Mouse (Mus musculus): ENCODE data around the gene Fbn1.

Fbn1 gene

DNA sequence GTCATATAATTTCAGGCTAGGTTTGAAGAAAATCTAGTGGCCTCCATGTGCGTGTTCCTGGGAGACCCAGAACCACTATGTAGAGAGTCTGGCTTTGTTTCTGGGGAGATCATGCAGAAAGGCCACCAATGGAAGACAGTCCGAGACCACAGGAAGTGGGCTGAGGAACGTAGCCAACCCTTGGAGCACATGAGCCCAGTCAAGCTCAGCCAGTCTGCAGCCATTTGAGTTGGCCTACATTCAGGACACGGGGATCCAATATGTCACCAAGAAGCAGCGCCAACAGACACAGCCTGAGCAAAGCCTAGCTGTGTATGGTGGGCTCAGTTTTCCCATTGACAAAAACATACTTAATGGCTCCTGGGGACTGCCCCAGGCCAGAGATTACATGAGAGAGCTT is 11.1 kb downstream of the Fbn1 start:
- no peak for DNase-seq

DNA sequence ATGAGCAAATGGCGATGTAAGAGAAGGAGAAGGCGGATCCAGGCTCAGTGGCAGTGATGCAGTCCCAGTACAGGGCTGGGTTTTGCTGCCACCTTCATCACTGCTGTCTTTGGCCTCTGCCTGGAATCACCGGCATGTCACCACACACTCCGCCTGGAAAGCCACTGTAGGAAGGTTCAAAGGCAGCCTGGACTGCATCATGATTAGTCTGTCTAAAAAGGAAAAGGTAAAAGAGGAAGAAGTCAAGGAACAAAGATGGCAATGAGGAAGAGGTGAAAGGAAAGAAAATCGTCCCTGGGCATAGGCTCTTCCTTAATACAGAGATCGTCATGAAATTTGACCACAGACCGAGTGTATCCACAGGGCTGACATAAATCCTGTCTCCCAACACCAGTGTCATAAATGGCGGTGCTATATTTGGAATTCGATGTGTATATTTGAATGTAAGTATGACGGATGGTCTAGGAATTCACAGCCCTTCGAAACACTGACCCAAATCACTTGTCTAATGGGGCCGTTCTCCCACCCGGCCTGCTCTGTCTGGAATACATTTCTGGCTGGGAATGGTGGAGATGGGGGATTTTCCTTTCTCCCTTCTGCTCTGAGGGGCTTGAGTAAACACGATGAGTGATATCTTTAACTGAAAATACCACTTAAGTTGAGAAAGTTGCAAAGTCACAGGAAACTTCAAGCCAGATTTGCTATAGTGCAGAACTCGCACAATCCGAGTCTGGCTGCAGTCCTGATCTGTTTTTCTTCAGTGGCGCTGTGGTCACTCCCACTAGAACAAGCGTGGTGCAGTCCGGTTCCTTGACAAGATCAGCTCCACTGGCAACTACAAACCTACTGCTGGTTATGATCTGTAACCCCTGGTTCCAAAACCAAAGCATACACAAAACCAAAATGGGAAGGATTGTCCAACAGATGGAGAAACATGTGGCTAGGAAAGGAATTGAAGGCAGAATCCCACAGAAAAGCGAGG is 12.7 kb downstream of the Fbn1 start:
- no peak for DNase-seq

DNA sequence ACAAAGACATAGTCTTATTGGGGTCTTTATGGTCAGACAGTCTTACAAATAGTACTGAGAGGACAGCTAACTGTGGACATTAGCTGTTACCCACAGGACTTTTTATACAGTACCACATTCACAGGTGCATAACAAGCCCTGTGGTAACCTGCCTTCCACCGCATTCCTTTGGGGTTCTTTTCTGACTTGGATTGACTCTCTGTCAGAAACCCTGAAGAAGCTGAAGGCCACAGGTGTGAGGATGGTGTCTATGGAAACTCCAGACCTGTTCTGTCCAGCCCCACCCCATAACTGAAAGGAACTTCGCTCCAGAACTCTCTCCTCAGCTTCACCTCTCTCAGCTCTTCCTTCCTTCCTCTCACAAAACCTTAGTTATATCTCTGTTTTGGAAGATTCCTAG is 13.5 kb downstream of the Fbn1 start:
- DNase-seq, result no peak

DNA sequence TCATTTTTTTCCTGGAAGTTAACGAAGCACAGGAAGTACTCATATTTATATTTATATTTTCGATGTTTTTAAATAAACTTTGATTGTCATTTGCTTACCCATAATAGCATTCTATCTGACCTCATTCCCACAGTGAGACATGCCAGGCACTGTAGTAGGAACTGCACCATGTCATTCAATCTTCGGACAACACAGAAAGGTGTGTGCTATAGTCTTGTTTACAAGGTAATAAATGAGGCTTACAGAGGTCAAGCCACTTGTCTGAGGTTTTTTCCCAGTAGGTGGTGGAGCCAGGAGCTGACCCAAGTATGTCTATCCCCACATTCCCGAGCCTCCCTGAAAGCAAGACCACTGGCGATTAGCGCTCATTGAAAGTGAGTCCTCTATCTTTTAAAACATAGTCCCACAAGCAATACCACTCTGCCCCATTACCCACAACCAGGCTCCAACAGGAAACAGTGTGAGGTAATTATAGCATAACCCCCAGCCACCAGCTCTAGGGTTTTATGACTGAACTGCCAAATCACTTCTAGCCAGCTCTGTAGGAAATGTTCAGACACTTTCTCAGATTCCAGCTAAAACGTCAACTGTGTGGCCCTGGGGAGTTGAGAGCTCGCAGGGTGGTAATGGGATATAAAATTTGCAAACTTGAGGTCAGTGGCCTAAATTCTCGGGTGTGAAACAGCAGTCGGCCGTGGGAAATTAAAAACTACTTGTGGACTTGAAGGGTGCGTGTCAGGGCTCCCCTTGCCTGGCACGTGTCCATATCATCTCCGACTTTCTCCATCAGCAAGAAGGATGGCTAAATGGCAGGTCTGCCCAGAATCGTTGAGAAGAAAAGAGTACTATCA is 15.5 kb downstream of the Fbn1 start:
- DNase-seq, result no peak

DNA sequence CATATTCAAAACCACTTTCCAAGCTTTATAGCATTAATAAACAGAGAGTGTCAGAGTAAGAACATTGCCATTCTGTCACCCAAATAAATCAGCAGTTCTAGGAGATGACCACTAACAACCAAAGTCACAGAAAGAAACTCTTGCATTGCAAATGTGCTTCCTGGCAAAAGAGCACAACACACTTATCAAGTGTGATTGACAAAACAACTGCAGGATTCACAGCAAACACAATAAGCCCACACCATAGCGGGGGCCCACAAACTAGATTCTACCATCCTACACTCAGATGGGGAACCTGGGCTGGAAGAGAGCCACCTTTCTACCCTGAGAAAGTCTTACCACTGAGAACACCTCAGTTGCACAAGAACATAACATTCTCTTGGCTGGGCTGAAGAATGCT is 17.8 kb downstream of the Fbn1 start:
- no peak for DNase-seq

DNA sequence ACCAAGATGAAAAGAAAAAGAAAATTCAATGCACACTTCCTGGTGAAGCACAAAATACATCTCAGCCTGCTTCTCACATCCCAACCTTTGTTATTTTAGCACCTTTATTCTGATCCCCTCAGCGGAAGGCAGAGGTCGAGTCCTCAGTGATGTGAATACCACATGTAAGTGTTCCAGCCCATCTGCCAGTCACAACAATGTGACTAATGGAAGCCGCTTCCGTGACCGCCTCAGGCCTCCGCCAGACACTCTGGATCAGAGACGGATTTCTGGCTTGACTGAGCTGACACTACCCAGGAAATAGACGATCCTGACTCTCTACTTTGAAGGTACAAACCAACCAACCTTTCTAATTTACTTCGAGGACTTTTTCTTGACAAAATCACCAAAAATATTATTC is 22.9 kb downstream of the Fbn1 start:
- no peak for DNase-seq

DNA sequence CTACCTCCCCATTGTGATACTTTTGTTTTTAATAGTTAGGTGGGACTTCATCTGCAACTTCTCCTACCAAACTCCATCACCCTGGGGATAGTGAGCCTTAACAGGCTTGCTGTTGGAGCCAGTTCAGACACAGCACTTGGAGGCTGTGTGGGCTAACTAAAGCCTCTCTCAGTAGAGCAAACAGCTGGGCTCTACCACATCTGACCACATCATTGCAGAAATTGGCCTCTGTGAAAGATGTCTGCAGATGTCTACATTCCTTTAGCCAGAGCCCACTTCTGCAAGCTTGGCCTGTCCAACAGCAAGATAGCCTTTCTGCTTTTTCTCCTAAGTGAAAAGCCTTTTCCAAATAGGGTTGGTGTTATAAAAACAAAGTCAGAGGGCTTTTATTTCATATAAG is 23.6 kb downstream of the Fbn1 start:
- DNase-seq, result peak; percentile 11

DNA sequence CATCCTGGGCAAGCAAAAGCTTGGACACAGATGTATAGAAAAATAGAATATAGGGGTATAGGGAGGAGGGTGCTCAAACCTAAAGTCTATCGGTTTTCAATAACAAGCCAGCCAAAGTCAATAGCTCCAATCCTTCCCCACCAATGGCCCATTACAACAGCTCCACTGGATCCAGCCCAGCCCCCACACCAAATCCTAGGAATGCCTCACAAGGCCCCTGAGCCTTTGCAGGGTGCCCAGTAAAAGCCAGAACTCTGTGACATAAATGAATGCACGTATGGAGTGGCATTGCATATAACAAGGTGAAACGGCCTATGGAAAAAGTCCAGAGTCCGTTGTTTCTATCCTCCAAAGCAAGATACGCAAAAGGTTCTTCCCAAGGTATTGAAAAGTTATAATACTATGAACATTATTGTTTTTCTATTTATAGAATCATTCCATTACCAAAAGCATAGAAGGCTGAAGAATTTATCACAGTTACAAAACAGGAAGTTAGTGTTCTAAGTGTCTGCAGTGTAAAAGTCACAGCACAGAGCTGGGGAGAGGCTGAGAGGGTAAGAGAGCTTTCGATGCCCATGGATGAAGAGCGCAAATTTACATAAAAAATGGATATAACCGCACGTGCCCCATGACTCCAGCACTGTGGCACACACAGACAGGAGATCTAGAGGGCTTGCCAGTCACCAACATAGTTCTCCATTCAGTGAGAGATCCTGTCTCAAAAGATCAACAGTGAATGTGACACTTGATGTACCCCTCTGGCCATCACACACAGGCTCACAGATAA is 26.1 kb downstream of the Fbn1 start:
- DNase-seq, result no peak

DNA sequence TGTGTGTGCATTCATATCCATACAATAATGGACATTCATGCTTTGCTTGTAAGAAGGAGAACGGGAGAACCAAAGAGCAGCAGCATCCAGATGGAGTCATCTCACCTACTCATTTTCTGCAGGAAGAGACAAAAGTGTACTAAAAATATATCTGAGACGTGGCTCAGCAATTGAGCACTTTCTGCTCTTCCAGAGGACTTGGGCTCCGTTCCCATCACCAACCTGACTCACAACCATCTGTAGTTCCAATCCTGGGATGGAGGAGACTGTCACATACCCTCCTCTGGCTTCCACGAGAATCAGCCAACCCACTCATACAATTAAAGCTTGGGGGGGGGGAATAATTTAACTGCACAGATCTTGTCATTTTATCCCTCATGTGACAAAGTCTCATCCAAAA is 26.7 kb downstream of the Fbn1 start:
- no peak for DNase-seq

DNA sequence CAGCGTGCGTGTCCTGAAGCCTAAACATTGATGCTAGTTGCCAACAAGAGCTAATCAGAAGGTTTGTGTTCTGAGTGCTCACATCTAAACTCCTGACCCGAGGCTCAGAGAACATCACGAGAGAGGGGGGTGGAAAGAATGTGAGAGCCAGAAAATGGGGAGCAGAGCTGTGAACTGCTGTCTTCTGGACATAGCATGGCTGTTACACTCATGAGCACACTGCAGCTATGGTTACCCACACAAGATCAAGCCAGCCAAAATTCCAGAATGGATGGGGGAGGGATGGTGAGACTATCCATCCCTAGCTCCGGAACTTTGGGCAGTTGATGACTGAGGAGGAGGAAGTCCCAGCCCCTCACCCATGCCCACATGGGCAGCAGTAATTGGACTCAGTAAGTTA is 27.7 kb downstream of the Fbn1 start:
- no peak for DNase-seq

DNA sequence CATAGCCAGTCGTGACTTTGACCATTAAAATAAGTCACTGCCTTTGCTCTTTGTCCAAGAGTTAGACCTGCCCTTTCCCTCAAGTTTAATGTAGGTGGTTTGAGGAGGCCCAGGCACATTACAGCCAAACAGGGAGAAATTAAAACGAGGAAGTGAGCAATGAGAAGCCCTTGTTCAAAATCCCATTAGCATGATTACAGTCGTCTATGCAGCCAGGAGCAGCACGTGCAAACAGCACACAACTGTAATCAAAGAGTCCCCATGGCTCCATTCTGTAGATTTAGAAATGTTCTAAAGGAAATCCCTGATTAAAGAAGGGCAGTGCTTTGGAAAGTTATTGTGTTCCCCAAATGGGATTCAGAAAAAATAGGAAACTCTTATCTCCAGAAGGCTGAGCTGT is 29.1 kb downstream of the Fbn1 start:
- DNase-seq, result no peak

DNA sequence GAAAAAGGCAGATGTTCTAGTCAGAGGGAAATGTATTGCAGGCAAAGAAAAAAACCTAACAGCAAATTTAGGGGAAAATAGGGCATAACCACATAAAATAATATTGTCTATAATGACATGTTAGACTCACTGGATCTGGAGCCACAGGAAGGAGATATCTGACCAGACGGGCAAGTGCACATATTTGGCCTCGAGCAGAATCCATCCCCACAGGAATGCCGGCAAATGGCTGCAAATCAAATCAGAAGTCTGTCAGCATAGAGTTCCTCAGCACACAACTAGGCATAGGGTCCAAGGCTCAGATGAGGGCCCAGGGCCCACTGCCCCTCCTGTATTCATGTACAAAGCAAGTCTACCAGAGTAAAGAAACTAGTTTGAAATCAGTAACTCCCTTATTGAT is 30.4 kb downstream of the Fbn1 start:
- no peak for DNase-seq

DNA sequence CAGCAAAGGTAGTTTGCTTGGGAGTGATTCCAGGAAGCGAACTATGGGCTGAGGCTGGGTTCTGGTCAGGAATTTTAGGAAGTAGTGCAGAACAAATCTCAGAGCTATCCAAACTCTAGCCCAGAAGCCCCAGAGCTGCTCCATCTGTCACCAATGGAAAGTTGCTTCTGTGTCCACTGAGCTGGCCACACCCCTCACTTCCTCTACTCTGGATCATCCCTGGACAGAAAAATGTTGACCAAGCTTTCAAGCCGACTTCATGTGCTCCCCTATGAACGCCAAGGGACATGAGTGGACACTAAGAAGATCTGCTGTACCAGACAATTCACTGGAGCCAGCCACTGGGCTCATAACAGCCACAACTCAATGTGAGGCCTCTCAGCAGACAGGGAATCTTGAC is 31.6 kb downstream of the Fbn1 start:
- no peak for DNase-seq

DNA sequence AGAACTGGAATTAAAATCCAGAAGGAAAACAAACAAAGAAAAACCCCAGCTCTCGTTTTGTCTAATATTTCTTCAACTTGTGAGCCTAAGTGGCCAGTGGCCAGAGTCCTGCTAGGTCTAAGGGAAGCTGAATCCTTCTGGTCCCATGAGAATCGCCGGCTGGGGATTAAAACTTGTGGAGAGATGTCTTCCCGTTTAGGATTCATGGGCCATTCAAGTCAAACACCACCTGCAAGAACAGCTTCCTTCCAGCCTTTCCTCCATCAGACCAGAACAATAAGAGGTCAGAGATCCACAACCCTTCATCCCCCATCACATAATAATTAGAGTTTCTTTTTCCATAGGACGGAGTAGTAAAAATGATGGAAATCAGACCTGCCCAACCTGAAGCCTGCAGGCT is 33.1 kb downstream of the Fbn1 start:
- DNase-seq, result no peak

DNA sequence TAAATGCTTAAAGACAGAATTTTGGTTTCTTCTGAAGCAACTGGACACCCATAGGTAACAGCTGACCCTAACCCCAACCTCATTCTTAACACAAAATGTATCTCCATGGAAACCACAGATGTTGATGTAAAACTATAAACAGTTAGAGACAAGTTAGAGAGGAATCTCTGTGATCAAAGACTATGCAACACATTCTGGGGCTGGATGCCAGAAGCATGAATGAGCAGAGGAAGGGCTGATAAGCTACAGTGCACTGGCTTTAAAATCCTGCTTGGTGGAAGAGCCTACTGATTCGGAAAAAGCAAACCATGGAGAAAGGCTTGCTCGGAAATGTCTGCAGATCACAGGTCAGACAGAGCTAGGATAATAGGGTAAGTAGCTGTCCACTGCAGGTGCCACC is 34.6 kb downstream of the Fbn1 start:
- DNase-seq, result no peak

DNA sequence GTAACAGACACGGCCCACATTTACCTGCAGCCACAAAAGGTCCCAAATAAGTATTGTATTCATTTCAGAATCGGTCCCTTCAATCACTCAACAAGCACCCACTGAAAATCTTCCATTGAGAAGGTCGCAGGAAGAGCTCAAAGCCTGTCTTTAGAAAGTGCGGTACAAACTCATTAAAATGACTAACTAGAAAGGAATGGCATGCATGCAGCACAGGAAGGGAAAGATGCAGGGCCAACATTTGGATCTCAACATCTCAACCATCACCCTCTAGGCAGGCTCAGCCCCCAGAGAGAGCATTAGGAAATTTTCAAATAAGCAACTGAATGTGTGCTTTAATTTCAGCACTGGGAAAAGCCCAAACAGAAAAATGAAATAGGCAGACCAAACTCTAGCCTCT is 36.1 kb downstream of the Fbn1 start:
- no peak for DNase-seq

DNA sequence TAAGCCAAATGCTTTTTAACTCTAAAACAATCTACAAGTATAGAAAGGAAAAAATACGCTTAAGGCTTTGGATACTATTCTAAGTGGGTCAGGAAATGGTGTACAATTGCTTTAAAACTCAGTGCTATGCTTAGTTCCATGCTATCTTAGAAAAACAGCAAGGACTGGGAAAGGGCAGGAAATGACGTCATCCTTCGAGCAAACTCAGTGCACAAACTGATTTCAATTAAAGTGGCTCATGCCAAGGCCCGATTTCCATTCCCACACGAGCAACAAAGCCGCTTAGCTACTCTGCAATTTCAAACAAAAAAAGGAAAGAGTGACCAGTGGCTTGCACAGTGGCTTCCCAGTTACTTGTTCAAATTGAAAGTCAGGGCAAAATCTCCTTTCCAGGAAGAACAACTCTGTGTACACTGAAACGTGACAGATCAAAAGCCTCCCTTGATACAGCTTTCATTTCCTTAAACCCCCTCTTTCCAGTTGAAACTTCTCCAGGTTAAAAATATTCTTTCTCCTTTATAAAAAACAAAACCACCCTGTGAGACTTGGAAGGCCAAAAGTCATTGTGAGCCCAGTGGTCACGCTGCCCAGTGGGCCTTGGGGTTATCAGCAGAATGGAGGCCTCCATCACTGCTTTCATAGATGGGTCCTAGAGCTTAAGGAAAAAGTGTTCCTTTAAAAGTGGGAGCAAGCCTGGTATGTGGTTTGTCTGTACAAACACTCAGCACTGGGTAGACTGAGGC is 37.1 kb downstream of the Fbn1 start:
- DNase-seq, result no peak

DNA sequence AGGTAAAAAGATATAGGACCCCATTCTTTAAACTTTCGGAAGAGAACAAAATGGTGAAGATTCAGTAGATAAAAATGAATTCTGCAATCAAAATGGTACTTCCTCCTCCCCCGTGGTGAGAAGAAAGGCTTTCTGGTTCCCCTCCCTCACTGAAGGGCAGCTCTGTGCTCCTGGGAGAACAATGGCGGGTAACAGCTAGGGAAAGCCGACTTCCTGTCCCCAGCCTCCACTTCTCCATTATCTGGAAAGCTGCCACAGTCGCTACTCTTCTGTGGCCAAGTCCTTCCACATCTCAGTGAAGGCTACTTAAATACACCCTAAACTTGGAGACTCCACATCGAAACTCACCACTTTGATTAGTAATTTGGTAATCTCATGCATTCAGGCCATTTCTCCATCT is 43.8 kb downstream of the Fbn1 start:
- DNase-seq, result no peak

DNA sequence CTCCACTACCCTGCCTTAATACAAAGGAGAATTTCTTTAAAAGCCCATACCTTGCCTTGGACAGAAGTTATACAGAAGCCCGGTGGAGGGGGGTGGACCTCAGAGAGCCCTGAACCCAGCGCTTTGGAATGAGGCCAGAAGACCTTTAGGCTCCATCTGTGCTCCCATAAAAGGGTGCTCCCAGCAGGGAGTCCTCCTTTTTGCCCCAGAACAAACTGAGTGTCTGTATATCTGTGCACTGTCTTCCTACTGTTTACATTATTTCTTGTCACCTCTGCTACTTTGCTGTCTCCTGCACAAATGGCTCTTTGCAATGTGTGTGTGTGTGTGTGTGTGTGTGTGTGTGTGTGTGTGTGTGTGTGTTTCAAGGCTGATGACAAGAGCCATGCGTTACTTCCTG is 48.7 kb downstream of the Fbn1 start:
- no peak for DNase-seq

DNA sequence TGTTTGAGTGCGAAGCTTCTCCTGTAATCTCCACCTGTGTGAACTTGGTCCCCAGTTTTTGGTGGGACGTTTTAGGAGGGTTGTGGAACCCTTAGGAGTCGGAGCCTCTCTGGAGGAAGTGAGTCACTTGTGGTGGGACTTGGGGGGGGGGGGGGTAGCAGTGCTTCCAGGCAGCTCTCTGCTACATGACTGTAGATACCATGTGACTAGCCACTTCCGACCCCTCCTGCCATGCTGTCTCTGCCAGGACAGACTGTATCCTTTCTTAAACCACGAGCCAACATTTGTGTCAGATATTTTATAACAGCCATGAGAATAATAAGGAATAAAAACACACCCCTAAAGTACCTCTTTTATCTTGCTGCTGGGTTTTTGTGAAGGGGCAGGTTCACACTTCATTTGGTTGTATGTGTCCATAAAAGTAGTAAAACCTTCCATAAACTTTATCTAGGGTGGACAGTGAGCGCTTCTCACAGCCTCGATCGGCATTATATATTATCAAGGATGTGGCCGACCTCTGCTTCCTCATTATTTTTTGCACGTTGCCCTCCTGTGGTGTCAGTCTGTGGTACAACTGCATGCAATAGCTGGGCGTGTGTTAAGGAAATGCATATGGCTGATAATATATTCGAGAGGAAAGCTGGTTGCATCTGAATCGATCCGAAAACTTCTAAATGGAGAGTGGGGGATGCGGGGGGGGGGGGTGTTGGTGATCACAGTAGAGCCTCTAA is 51.6 kb downstream of the Fbn1 start:
- no peak for DNase-seq

DNA sequence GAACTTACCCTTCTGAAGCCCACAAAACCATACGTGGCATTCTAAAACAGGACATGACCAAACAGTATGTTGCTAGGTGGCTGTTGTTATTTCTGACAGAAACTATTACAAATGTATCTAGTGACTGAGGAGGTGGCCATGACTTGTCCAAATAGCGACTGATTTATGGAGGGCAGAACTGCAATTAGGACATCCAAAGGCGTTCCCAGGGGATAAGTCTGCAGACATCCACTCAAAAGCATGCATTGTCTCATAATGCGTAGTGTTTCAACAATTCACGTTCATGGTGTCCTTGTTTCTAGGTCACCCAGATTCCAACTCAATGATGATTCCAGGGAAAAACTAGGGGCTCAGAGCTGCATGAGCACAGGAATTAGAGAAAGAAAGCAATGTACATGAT is 53.0 kb downstream of the Fbn1 start:
- no peak for DNase-seq
